26 mouse cellular contexts compared by ENCODE assay signal in genomic region chr1:67079146-67079545, GRCm38 (mm10). TPM values are rescaled to one million over a fixed set of nuclear protein-coding genes. Genes with fewer than 3 reads are reported as not detected.
"Had no signal": no experiment of that assay in that cellular context is flagged by ENCODE, and none has a peak within 500 bp of the region (broad histone marks: within the 10 kb centered on the region; RNA-seq: fewer than 3 reads in every experiment).

No protein-coding gene starts in this region.

- ATAC-seq: hindbrain, postnatal 0 days had no signal

- H3K27ac ChIP-seq: heart, adult 2 months; heart, embryonic 13.5 days; heart, embryonic 15.5 days; hindbrain, embryonic 13.5 days; hindbrain, embryonic 15.5 days; hindbrain, postnatal 0 days; kidney, embryonic 15.5 days; kidney, postnatal 0 days; limb, embryonic 13.5 days; limb, embryonic 15.5 days; liver, embryonic 14.5 days had no signal

- H3K4me2 ChIP-seq: heart, embryonic 11.5 days; heart, embryonic 13.5 days; heart, embryonic 15.5 days; hindbrain, embryonic 13.5 days; hindbrain, embryonic 15.5 days; kidney, embryonic 15.5 days; limb, embryonic 13.5 days; limb, embryonic 15.5 days; liver, embryonic 11.5 days had no signal

- H3K4me3 ChIP-seq: heart, adult 2 months; heart, embryonic 13.5 days; heart, embryonic 15.5 days; hindbrain, embryonic 13.5 days; hindbrain, embryonic 15.5 days; kidney, embryonic 15.5 days; limb, embryonic 13.5 days; limb, embryonic 15.5 days had no signal

- DNase-seq: gastrocnemius, postnatal 14 days; gastrocnemius, postnatal 36 days; heart, adult 11 months; heart, adult 2 months; heart, postnatal 14 days; kidney, adult 11 months; kidney, adult 2 months; kidney, adult 9 months; kidney, postnatal 14 days; kidney, postnatal 36 days; layer of hippocampus, adult 9-11 months; layer of hippocampus, postnatal 36 days; left cerebral cortex, postnatal 4 days had no signal

- H3K9me3 ChIP-seq: heart, embryonic 13.5 days; heart, embryonic 15.5 days; hindbrain, embryonic 13.5 days; hindbrain, embryonic 15.5 days; kidney, embryonic 15.5 days; limb, embryonic 13.5 days; limb, embryonic 15.5 days had no signal

- H3K27me3 ChIP-seq: heart, embryonic 13.5 days; heart, embryonic 15.5 days; hindbrain, embryonic 13.5 days; hindbrain, embryonic 15.5 days; kidney, embryonic 15.5 days; limb, embryonic 13.5 days; limb, embryonic 15.5 days had no signal

- H3K36me3 ChIP-seq: heart, embryonic 13.5 days; heart, embryonic 15.5 days; hindbrain, embryonic 13.5 days; hindbrain, embryonic 15.5 days; kidney, embryonic 15.5 days; limb, embryonic 13.5 days; limb, embryonic 15.5 days had no signal

- H3K4me1 ChIP-seq: heart, embryonic 13.5 days; heart, embryonic 15.5 days; hindbrain, embryonic 13.5 days; hindbrain, embryonic 15.5 days; kidney, embryonic 15.5 days; limb, embryonic 13.5 days; limb, embryonic 15.5 days had no signal

- H3K9ac ChIP-seq: heart, embryonic 13.5 days; heart, embryonic 15.5 days; hindbrain, embryonic 13.5 days; hindbrain, embryonic 15.5 days; kidney, embryonic 15.5 days; limb, embryonic 13.5 days; limb, embryonic 15.5 days; liver, embryonic 14.5 days had no signal

RNA-seq across cellular contexts. Expression of gene Cps1, which starts 43.7 kb away (rescaled TPM):
- total RNA-seq: hematopoietic stem cell, adult 5-6 weeks had no signal
- polyA plus RNA-seq: kidney, adult 2 months had no signal
